Mouse (Mus musculus) heart, embryonic 16.5 days (tissue): ENCODE data around the gene Epb42. TPM values are rescaled to one million over a fixed set of nuclear protein-coding genes. Genes with fewer than 3 reads are reported as not detected.
"Not testable (repeated sequence)": the region's sequence is repeated elsewhere in the genome, so short reads cannot be mapped to it uniquely, and the experiment has no call there.

Source experiments
- ATAC-seq: fragments of 200-750 bp; cut with Nextera tagmentation; replicated peaks from 2 replicates; pipeline ENCODE4 v1.8.0; 2017; ENCODE audit warnings: moderate number of reproducible peaks; ENCODE audit not compliant: insufficient read depth, low FRiP score; ENCODE audit errors: extremely low read depth
- H3K27ac ChIP-seq: fragments of 300-500 bp; sonication (generic); 2 replicates; pipeline ENCODE4 v1.5.1; 2014; ENCODE audit warnings: mild to moderate bottlenecking, low read length, control low read depth, moderate library complexity
- H3K27me3 ChIP-seq: fragments of 300-500 bp; sonication (generic); 2 replicates; pipeline ENCODE4 v1.6.1; 2014; ENCODE audit warnings: low read length, mixed read lengths; ENCODE audit not compliant: control insufficient read depth, insufficient read depth
- H3K36me3 ChIP-seq: fragments of 300-500 bp; sonication (generic); 2 replicates; pipeline ENCODE4 v1.6.1; 2014; ENCODE audit not compliant: control insufficient read depth, insufficient read depth
- H3K4me1 ChIP-seq: fragments of 300-500 bp; sonication (generic); 2 replicates; pipeline ENCODE4 v1.6.1; 2014; ENCODE audit warnings: low read length, mixed read lengths; ENCODE audit not compliant: control insufficient read depth, insufficient read depth
- H3K4me2 ChIP-seq: fragments of 300-500 bp; sonication (generic); 2 replicates; pipeline ENCODE4 v1.6.1; 2014; ENCODE audit warnings: low read depth, mild to moderate bottlenecking, control low read depth, low read length
- H3K4me3 ChIP-seq: fragments of 300-500 bp; sonication (generic); 2 replicates; pipeline ENCODE4 v1.5.1; 2014; ENCODE audit warnings: mild to moderate bottlenecking, control low read depth, low read length
- H3K9ac ChIP-seq: fragments of 300-500 bp; sonication (generic); 2 replicates; pipeline ENCODE4 v1.6.1; 2014; ENCODE audit warnings: low read length, control low read depth
- H3K9me3 ChIP-seq: fragments of 300-500 bp; sonication (generic); replicated peaks from 2 replicates; pipeline ENCODE4 v1.6.1; 2016; ENCODE audit warnings: low read length; ENCODE audit not compliant: control insufficient read depth
- WGBS: fragments of 180-500 bp; shearing (Covaris S2); extraction: QIAGEN DNeasy Blood & Tissue Kit; methylation state at CpG from one replicate; pipeline ENCODE4 v1.1.7; 2014; 5-methylcytosine and 5-hydroxymethylcytosine counted together
- polyA plus RNA-seq: library from polyadenylated mRNA; unstranded; fragments of >200 nt; fragmentation: Nextera tagmentation; extraction: Ambion mirVana; gene quantifications from 2 replicates; pipeline ENCODE4 v1.2.1, GENCODE M21; 2015

Epb42 gene
- polyA plus RNA-seq, 1 experiment from 2014 or later: 1.1 TPM

GRCm38 (mm10) chr2:121055915-121056314 lies 19.0 kb upstream of the Epb42 start:
- Histone ChIP-seq H3K4me2 (no peak overlapping the region), H3K9ac (no peak overlapping the region), H3K4me3 (no peak overlapping the region), H3K4me1 (0 out of 2 replicates have a peak, but pooled peaks cover 3% of the 10 kb centered on the region), H3K27me3 (no peaks in the 10 kb centered on the region), H3K36me3 (no peaks in the 10 kb centered on the region), H3K9me3 (no peaks in the 10 kb centered on the region), H3K27ac (no peak overlapping the region)
- WGBS: 76% methylated on average over 6 of the region's 6 CpGs
- no peak for ATAC-seq

DNA sequence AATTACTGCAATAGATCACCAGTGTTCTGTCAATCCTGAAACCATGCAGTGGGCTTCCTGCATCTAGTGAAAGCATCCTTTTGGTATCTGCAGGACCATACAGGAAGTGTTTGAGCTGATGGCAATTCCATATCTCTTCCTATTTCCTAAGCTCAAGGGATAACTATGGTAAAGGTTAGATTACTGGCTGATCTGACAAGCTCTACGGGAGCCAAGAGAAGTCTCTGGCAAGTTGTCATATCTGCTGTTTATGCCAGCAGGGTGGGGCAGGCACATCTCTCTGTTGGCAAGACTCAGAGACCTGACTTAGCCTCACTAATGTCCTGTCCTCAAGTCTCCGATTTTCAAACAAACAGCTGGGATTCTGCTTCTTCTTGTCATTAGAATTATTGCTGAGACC lies 17.2 kb upstream of the Epb42 start:
- ATAC-seq: no peak
- 53% methylated on average over 2 of the region's 2 CpGs for WGBS
- H3K27me3 ChIP-seq: no peaks in the 10 kb centered on the region
- no peaks in the 10 kb centered on the region for H3K9me3 ChIP-seq
- no peak overlapping the region for H3K4me2 ChIP-seq
- H3K4me3 ChIP-seq: no peak overlapping the region
- H3K9ac ChIP-seq: no peak overlapping the region
- no peaks in the 10 kb centered on the region for H3K36me3 ChIP-seq
- H3K27ac ChIP-seq: no peak overlapping the region
- H3K4me1 ChIP-seq: 0 out of 2 replicates have a peak, but pooled peaks cover 3% of the 10 kb centered on the region

GRCm38 (mm10) chr2:121052176-121052575 lies 15.3 kb upstream of the Epb42 start:
- Histone ChIP-seq H3K36me3 (no peaks in the 10 kb centered on the region), H3K4me2 (no peak overlapping the region), H3K4me1 (0 out of 2 replicates have a peak, but pooled peaks cover 3% of the 10 kb centered on the region), H3K27me3 (no peaks in the 10 kb centered on the region), H3K4me3 (no peak overlapping the region), H3K9ac (no peak overlapping the region), H3K9me3 (no peaks in the 10 kb centered on the region), H3K27ac (no peak overlapping the region)
- 84% methylated on average over 5 of the region's 5 CpGs for WGBS
- no peak for ATAC-seq

GRCm38 (mm10) chr2:121045653-121046052 lies 8.8 kb upstream of the Epb42 start:
- Histone ChIP-seq H3K4me3 (no peak overlapping the region), H3K27ac (no peak overlapping the region), H3K27me3 (no peaks in the 10 kb centered on the region), H3K9me3 (no peaks in the 10 kb centered on the region), H3K4me1 (no peaks in the 10 kb centered on the region), H3K9ac (no peak overlapping the region), H3K36me3 (no peaks in the 10 kb centered on the region), H3K4me2 (no peak overlapping the region)
- 76% methylated on average over 4 of the region's 4 CpGs for WGBS
- no peak for ATAC-seq

- no peak overlapping the region for H3K27ac ChIP-seq
- no peaks in the 10 kb centered on the region for H3K4me1 ChIP-seq
- H3K9me3 ChIP-seq: no peaks in the 10 kb centered on the region
- WGBS: 30% methylated on average over 5 of the region's 5 CpGs
- ATAC-seq: no peak
- no peak overlapping the region for H3K4me2 ChIP-seq
- H3K36me3 ChIP-seq: no peaks in the 10 kb centered on the region
- no peaks in the 10 kb centered on the region for H3K27me3 ChIP-seq
- no peak overlapping the region for H3K9ac ChIP-seq
- H3K4me3 ChIP-seq: no peak overlapping the region
Measured at GRCm38 (mm10) chr2:121041098-121041497, 4.2 kb upstream of the Epb42 start.

DNA sequence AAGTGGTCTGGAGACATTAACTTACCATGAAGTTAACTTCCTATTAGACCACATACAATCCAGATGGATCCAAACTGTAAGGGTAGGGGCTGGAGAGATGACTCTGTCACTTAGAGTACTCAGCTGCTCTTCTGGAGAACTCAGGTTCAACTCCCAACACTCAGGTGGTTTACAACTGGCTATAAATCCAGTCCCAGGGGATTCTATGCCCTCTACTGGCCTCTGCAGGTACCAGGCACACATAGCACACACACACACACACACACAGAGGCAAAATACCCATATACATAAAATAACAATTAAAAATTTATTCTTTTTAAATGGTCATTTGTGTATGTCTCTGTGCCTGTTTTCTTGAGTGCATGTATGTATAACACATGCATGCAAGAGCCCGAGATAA lies 2.5 kb upstream of the Epb42 start:
- Histone ChIP-seq H3K36me3 (no peaks in the 10 kb centered on the region), H3K9me3 (no peaks in the 10 kb centered on the region), H3K4me2 (no peak overlapping the region), H3K4me3 (no peak overlapping the region), H3K4me1 (no peaks in the 10 kb centered on the region), H3K27me3 (no peaks in the 10 kb centered on the region), H3K27ac (no peak overlapping the region), H3K9ac (no peak overlapping the region)
- no peak for ATAC-seq
- WGBS: 97% methylated on average over 1 of the region's 1 CpGs

GRCm38 (mm10) chr2:121038851-121039250 lies 2.0 kb upstream of the Epb42 start:
- H3K27ac ChIP-seq, H3K4me2 ChIP-seq, H3K9ac ChIP-seq, H3K9me3 ChIP-seq, H3K27me3 ChIP-seq, H3K36me3 ChIP-seq, ATAC-seq, H3K4me1 ChIP-seq, H3K4me3 ChIP-seq: not testable (repeated sequence)
- 57% methylated on average over 1 of the region's 1 CpGs for WGBS

DNA sequence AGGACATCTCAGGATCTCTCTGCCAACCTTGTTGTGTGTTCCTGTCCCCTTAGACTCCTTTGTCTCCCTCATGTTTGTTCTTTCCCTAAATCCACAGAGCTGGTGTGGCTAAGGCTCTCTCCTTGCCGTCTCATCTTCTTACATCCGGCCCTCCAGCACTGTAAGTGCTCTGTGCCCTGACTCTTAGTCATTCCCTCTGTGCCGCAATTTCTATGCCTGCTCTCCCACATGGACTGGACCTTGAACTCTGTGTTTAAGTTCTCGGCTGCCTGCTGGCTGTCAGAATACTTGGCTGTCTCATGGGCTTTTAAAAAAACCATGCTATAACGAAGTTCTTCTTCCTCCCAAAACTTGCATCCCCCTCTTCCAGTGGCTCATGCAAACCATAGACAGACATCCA lies 14.0 kb downstream of the Epb42 start:
- no peaks in the 10 kb centered on the region for H3K27me3 ChIP-seq
- 58% methylated on average over 5 of the region's 5 CpGs for WGBS
- no peaks in the 10 kb centered on the region for H3K4me1 ChIP-seq
- no peak overlapping the region for H3K4me2 ChIP-seq
- H3K4me3 ChIP-seq: no peak overlapping the region
- no peak overlapping the region for H3K9ac ChIP-seq
- peaks cover under 1% of the 10 kb centered on the region; the same call in 1 of the 2 replicates for H3K9me3 ChIP-seq
- peaks cover under 1% of the 10 kb centered on the region; the same call in 1 of the 2 replicates for H3K36me3 ChIP-seq
- H3K27ac ChIP-seq: no peak overlapping the region
- ATAC-seq: no peak

DNA sequence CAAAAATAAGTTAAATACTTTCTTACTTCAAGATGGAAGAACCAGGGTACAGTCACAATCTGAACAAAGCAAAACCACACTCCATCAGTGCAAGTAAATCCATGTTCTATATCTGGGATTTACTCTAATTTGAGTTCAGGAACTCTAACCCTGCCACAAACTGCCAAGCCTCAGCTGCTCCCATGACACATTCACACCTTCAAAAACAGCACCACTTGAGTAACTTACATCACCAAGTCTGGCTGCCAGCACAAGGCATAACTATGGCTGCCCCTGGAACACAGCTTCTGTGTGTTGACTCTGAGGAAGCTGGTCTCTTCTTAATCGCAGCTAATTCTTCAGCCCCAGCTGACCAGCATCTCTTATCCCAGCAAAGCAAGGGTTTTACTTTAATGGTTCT lies 19.7 kb downstream of the Epb42 start:
- Histone ChIP-seq H3K4me2 (no peak overlapping the region), H3K4me3 (no peak overlapping the region), H3K27ac (no peak overlapping the region), H3K9me3 (peaks cover 3% of the 10 kb centered on the region), H3K27me3 (no peaks in the 10 kb centered on the region), H3K36me3 (peaks cover 9% of the 10 kb centered on the region), H3K4me1 (no peaks in the 10 kb centered on the region), H3K9ac (no peak overlapping the region)
- ATAC-seq: no peak
- WGBS: 65% methylated on average over 1 of the region's 1 CpGs

- Histone ChIP-seq H3K9me3 (peaks cover 3% of the 10 kb centered on the region), H3K27me3 (no peaks in the 10 kb centered on the region), H3K36me3 (peaks cover 9% of the 10 kb centered on the region), H3K4me3 (no peak overlapping the region), H3K4me1 (no peaks in the 10 kb centered on the region), H3K27ac (no peak overlapping the region), H3K9ac (no peak overlapping the region), H3K4me2 (no peak overlapping the region)
- WGBS: 78% methylated on average over 9 of the region's 9 CpGs
- ATAC-seq: no peak
Measured at GRCm38 (mm10) chr2:121016226-121016625, 20.6 kb downstream of the Epb42 start.
